Mouse (Mus musculus) gastrocnemius, adult 18-20 months (tissue): Measurements from ENCODE around the gene Mchr1. TPM values are rescaled to one million over a fixed set of nuclear protein-coding genes. Genes with fewer than 3 reads are reported as not detected.

Experiments used
- DNase-seq: peaks from one replicate; pipeline ENCODE4 v3.0.0; 2021; ENCODE audit warnings: low spot score
- total RNA-seq, 2 experiments: library from RNA; stranded (reverse); gene quantifications; 2 replicates each; pipeline ENCODE4 v1.2.3; 2021

Gene Mchr1
- total RNA-seq, 2 experiments from 2014 or later, result 1.5 to 3.3 TPM

DNA sequence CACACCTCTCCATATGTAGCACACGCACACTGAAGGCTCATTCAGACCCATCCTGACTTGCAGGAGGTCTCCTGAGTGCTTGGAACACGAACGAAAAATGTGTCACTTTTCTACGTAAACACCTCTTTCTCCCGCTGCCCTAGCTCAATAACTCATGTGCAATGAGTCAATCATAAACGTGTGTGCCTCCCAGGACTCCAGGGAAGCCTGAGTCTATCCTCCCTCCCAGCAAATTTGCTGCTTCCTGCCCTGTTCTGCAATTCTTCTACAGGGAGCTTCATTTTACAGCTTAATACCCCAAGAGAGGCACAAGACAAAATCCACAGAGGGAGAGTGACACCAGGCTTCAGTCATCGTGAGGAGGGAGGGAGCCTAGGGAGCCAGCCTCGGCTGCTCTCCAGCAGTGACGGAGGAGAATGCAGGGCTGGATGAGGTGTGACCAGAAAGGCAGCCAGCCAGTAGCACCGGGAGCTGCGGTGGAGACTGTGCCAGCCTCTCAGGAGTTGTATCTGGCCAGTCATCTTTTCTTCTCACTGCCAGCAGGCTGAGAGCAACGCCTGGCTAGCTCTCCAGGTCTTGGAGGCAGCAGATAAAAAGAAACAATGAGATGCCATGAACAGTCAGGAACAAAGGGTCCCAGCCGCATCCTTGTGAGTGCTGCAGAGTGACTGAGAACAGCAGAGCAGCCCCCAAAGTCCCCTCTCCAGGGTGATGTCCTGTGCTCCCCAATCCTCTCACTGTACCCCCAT, 37.2 kb downstream of the Mchr1 start:
- DNase-seq, result peak; percentile 83

DNA sequence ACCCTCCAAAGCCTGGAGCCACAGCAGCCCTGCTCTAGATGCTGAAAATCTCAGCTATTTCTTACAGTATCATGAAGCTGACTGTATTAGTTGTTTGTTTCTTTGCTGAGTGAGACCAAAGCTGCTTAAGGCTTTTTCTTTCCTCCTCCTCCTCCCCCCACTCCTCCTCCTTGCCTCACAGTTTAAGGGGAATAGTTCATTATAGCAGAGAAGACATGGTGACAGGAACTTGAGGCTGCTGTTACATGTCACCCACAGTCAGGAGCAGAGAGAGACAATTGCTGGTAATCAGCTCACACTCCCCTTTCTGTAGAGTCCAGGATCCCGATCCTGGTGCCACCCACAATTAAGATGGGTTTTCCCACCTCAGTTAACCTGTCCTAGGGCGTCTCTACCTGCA, 38.1 kb downstream of the Mchr1 start:
- DNase-seq, result no peak

DNA sequence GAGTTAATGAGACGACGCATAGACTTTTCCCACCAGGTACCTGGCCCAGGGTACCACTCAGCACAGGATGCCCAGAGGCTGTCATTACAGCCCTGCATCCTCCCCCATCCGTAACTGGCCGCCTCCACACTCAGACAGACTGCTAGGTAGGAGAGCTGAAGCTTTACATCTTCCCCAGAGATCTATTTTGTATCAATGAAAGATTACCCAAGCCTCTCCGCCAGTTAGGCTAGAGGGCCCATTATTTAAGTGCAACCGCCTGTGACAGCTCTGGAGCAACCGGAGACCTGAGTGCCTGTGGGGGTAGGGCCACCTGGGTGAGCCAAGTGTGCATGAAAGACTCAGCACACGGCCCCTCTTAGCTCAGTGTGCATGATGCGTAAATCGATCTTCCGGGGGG, 42.6 kb downstream of the Mchr1 start:
- no peak for DNase-seq

DNA sequence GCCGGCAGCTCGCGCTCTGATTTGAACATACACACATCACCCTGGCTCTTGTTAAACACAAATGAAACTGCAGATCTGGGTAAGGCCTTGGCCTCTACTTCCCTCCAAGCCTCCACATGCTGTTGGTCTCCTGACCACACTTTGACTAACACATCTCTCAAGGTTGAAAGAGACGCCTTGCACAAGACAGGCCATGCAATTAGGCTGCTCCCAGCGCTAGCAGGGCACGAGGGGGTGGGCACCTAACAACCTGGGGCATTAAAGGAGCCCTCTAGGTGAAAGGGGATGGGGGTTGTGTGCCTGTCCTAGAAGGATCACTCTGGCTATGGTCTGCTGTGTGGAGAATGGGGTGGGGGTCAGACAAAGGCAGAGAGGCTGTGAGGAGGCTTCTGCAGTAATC, 43.4 kb downstream of the Mchr1 start:
- DNase-seq, result no peak

DNA sequence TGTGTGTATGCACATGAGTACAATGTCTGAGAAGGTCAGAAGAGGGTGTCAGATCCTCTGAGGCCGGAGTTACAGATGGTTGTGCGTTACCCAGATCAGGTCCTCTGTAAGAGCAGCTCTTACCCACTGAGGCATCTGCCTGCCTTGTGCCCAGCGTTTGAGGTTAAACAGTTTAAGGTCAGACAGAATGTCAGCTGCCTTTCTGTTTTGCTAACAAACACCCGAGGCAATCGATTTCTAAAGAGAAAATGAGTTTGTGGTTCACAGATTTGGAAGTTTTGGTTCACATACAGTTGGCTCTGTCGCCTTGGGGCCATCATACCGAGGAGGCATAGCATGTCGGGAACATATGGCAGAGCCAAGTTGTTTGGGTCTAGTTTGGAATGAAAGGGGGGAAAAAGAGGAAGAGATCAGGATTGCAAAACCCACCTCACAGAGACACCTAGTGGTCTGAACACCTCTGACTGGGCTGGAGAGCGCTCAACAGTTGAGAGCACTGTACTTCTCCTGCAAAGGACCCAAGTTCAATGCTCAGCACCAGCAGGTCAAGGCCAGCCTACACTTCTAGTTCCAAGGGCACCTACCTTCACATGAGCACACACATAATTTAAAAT, 48.9 kb downstream of the Mchr1 start:
- DNase-seq, result no peak

Other genes with a start within 250 kb of the Mchr1 start
- 10 to 100 TPM; 17.5 to 17.7 TPM for gene Mrtfa, start 44.7 kb upstream of the Mchr1 start, total RNA-seq
- 1 to 10 TPM; 6.7 TPM for gene Slc25a17, start 125.3 kb downstream of the Mchr1 start, total RNA-seq
- 100 to 1,000 TPM in 1 of 2 experiments, 10 to 100 TPM in 1; 98.2 to 126 TPM for gene St13, start 164.6 kb downstream of the Mchr1 start, total RNA-seq
- gene Xpnpep3, start 164.6 kb downstream of the Mchr1 start, total RNA-seq, result 1 to 10 TPM; 6.5 to 6.6 TPM
- gene Dnajb7, start 172.8 kb downstream of the Mchr1 start, total RNA-seq, result not detected
- gene Rbx1, start 230.8 kb downstream of the Mchr1 start, total RNA-seq, result 10 to 100 TPM; 84.9 to 99.4 TPM